Mouse (Mus musculus): ENCODE measurements around the gene Aire.
"Not testable (repeated sequence)": the region's sequence is repeated elsewhere in the genome, so short reads cannot be mapped to it uniquely, and the experiment has no call there.

Aire gene

GRCm38 (mm10) chr10:78054633-78055565, 11.5 kb upstream of the Aire start:
- DNase-seq (ENCODE audit: low read depth, low spot score), result no peak

DNA sequence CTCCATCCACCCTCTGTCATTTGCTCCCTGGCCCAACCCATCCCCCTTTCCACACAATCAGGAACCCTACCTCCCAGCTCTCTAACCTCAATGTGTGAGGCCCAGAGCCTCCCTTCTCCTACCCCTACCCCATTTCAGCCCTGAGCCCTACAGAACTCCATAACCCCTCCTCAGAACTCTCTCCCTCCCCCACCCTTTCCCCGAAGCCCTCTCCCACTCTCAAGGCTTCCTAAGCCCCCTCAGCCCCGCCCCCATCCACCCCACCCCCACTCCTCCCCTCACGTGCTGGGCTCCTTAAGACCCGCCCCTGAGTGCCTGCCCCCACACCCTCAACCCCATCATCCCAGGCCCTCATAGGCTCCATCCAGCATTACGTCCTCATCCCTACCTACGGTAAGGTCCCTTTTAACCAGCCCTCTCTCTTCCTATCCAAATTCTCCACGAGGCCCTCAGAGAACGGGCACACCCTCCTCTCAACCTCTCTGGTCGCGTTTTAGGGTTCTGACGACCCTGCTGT, 6.2 kb upstream of the Aire start:
- DNase-seq (ENCODE audit: low read depth, low spot score), result no peak

DNA sequence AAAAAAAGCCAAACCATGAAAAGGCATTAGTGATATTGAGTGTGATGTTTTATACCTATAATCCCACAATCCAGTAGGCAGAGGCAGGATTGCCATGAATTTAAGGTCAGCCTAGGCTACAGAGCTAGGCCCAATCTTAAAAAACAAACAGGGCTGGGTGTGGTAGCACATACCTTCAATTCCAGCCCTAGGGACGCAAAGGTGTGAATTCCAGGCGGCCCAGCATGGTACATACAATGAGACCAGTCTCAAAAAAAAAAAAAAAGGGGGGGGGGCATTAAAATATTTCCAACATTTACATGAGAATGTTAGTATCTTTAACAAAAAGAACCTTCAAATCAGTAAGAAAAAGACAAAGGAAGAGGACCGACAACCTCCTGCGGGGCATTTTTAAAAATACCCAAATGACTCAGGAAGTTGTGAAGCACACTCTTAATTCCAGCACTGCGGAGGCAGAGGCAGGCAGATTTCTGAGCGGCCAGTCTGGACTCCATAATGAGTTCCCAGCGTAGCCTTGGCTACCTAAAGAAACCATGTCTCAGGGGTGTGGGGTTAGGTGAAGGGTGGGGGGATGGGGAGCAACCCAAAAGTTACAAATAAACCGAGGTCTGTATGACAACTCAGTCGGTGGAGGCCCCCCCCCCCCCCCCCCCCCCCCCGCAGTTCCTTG, 4.8 kb upstream of the Aire start:
- no peak for DNase-seq (ENCODE audit: low read depth, low spot score)

DNA sequence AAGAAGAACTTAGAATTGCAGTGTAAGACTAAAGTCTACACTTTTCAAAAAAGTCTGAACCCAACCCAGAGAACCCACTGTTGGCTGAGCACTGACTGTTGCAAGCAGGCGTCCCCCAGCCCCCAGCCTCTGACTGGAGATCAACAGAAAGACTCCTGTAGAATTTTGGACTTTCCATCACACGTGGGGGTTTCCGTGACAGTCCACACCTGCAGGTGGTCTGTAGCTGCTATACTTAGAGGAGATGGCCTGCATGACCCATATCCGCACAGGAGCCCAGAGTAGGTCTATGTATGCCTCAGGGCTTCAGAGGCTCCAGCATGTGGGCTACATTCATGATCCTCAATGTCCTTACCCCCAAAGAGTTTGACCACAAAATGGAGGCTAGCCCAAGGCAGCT, 3.0 kb upstream of the Aire start:
- no peak for DNase-seq (ENCODE audit: low read depth, low spot score)

DNA sequence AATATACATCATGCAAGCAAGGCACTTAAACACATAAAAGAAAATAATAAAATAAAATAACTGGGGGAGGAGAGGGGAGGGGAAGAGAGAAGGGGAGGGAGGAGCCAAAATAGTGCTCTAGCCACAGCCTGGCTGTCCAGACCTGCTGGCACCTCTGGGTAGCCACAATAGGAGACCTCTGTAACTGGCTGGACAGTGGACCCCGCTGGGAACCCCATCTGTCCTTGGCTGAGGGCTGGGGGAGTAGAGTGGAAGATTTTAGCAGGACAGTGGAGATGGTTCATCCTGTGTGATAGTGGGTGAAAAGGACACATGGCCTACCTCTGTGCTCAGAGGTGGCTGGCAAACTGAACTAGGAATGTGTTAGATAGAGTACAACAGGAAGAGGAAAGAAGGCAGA, 1.1 kb upstream of the Aire start:
- no peak for DNase-seq (ENCODE audit: low read depth, low spot score)

GRCm38 (mm10) chr10:78042697-78043405, 559 bp downstream of the Aire start:
- DNase-seq (ENCODE audit: low read depth, low spot score), result no peak

GRCm38 (mm10) chr10:78042096-78042495, 1.3 kb downstream of the Aire start:
- DNase-seq (ENCODE audit: low read depth, low spot score), result no peak

GRCm38 (mm10) chr10:78041647-78042046, 1.8 kb downstream of the Aire start, which contains the start of gene Dnmt3l:
Dnmt3l (plus strand) TSS chr10:78041947.
- no peak for DNase-seq (ENCODE audit: low read depth, low spot score)

- no peak for DNase-seq (ENCODE audit: low read depth, low spot score)
Measured at GRCm38 (mm10) chr10:78037139-78037538, 6.3 kb downstream of the Aire start.

DNA sequence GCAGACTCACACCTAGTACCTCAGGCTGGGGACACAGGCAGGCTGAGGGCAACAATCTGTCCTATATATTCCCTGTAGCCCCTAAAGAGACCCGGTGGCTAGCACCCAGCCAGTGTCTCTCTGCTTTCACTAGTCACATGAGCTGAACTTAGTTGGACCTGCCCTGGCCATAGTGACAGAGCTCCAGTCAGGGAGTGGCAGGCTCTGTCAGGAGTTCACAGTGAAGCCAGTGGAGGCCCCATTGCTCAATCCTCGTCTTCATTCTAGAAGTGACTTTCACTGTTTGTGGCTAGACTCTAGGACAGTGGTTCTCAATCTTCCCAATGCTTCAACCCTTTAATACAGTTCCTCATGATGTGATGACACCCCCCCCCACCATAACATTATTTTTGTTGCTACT, 11.4 kb downstream of the Aire start:
- no peak for DNase-seq (ENCODE audit: low read depth, low spot score)

DNA sequence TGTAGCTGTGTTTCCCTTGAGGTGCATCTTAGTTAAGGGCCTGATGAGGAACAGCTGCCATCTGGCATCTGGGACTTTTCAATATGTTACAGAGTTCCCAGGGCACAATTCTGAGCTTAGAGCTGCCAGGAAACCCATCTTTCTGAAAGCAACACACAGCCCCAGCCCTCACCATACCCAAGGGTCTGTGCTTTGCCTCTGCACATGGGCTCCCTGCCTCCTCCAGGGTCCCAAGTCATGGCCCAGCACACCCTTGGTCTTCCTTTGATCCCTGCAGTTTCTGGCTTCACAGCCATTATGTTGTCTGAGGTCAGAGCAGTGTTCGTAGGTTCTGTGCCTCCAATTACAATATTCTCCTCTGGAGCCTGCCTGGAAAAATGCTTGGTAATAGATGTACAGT, 14.3 kb downstream of the Aire start:
- DNase-seq (ENCODE audit: low read depth, low spot score), result no peak

DNA sequence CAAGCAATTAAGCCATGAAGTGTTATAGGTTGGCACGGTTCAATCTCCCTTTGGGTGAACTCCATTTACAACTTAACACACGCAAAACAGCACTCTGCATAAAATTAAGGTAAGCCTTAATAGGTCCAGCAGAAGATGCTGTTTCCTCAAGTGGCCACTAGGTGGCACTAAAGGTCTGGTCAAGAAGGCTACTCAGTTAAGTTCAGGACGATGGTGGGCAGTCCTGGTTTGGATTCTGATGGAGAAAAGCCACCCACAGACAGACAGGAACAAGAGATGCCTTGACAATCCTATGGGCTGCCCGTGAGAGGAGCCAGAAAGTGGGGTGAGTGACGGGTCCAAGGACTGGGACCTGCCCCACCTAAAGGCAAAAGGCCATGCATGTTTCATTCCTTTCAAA, 15.3 kb downstream of the Aire start:
- peak; percentile 62 for DNase-seq (ENCODE audit: low read depth, low spot score)

GRCm38 (mm10) chr10:78025453-78025852, 18.0 kb downstream of the Aire start:
- not testable (repeated sequence) for DNase-seq (ENCODE audit: low read depth, low spot score)

DNA sequence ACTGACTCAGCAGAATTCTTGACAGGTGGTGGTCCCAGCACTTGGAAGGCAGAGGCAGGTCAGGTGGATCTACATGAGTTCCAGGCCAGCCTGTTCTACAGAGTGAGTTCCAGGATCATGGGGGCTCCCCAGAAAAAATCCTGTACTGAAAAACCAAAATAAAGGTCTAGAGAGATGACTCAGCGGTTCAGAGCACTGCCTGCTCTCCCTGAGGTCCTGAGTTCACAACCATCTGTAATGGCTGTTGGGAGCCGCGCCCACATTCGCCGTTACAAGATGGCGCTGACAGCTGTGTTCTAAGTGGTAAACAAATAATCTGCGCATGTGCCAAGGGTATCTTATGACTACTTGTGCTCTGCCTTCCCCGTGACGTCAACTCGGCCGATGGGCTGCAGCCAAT, 23.4 kb downstream of the Aire start:
- DNase-seq (ENCODE audit: low read depth, low spot score), result not testable (repeated sequence)

DNA sequence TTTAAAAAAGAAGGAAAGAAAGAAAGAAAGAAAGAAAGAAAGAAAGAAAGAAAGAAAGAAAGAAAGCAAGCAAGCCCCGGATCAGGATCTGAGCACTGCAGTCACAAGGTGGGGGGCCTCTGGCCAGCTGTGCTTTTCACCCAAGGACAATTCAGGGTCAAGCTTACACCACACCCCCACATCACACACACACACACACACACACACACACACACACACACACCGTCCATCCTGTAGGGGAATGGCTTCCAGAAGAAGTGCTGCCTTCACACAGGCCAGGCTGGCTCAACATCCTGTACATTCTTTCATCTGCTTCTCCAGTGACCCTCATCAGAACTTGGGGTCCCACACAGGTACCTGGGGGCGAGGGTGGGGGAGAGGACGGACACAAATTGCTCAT, 24.1 kb downstream of the Aire start:
- no peak for DNase-seq (ENCODE audit: low read depth, low spot score)

- DNase-seq (ENCODE audit: low read depth, low spot score), result peak; percentile 79
Measured at GRCm38 (mm10) chr10:78018797-78019203, 24.6 kb downstream of the Aire start.

- no peak for DNase-seq (ENCODE audit: low read depth, low spot score)
Measured at GRCm38 (mm10) chr10:78016366-78016765, 27.0 kb downstream of the Aire start.

- no peak for DNase-seq (ENCODE audit: low read depth, low spot score)
Measured at GRCm38 (mm10) chr10:78015489-78015888, 27.9 kb downstream of the Aire start.

GRCm38 (mm10) chr10:78012661-78013495, 30.5 kb downstream of the Aire start:
- DNase-seq (ENCODE audit: low read depth, low spot score), result no peak

DNA sequence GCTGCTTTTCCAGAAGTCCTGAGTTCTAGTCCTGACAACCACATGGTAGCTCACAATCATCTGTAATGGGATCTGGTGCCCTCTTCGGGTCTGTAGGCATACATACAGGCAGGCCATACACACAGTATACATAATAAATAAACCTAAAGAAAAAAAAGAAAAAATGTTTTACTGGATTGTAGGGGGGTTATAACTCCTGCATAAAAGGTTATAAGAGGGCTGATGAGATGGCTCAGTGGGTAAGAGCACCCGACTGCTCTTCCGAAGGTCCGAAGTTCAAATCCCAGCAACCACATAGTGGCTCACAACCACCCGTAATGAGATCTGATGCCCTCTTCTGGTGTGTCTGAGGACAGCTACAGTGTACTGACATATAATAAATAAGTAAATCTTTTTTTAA, 32.3 kb downstream of the Aire start:
- DNase-seq (ENCODE audit: low read depth, low spot score), result not testable (repeated sequence)

GRCm38 (mm10) chr10:78010335-78010734, 33.1 kb downstream of the Aire start:
- DNase-seq (ENCODE audit: low read depth, low spot score), result no peak
